Mouse (Mus musculus): ENCODE measurements at regions not wholly inside any gene's neighbourhood (a gene's known extent, or its start where the extent isn't known, plus 50 kb on each side); places are given as distances from the start of the nearest gene placed in this dataset.

DNA sequence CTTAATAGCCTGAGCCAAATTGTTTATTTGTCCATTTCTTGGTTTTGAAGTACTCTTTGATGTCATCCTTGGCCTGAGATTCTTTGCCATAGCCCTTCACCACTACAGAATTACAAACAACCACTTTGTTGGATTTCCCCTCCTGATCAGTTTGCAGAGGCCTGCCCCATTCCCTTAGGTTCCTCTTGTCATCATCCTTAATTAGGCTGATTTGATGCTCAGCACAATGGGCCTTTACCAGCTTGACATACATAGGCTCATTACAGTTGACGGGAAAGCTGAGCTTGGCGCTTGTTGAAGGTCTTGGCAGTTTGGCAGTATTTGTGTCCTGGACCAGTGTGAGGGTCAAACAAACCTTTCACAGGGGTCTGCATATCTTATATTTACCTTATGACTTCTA, 143.2 kb upstream of the Krr1 start:
- no peak for DNase-seq

GRCm38 (mm10) chr10:111831105-111831504, 141.4 kb upstream of the Krr1 start:
- no peak for DNase-seq

- DNase-seq = no peak
These were observed 138.9 kb upstream of the Krr1 start for GRCm38 (mm10) chr10:111833611-111834010.

DNA sequence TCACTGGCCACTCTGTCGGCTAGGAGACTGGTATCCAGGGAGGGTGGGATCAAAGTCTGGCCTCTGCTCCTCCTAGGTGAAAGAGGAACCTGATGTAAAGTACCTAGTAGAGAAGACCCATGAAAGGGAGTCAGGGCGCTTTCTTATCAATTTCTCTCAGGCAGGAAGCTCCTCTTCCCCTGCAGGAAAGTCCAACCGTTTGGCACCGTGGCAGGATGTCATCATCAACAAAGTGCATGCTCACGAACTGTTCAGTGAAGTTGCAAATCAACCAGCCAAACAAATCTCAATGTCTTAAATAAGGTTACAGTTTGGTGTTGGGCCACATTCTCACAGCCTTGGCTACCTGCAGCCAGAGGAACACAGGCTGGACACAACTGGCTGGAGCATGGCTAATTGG, 138.2 kb upstream of the Krr1 start:
- no peak for DNase-seq

- no peak for DNase-seq
These were observed 137.3 kb upstream of the Krr1 start for GRCm38 (mm10) chr10:111834925-111835823.

DNA sequence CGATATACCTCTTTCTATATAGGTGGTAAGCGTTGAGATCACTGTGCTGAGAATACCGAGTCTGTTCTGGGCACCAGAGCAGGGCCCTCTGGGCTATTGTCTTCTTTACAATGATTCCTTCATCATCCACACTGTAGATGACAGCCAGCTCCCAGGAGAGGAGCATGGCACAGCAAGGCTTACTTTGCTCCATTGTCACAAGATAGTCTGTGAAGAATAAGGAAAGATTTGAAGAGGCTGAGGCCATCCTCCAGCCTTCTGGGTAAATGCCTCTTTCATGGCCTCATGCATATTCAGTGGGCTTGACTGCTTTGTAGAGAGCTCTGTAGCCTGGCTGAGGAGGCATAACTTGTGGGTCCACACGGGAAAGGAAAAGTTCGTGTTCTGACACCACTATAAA, 136.3 kb upstream of the Krr1 start:
- DNase-seq = no peak

DNA sequence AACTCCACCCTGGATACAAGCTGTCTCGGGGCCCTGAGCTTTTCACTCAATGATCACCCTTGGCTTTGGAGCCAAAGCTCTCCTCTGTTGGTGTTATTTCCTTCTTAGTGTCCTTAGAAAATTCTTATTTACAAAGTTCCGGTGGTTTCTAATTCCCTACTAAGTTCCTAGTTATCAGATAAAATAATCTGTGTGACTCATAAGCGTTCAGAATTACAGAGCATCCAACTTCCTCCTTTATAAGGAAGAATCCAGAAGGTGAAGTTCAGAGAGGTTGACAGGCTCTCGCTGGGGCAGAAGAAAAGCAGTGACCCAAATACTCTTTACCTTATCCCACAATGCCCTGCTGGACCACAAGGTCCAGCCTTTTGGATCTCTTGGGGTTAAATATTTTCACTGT, 135.7 kb upstream of the Krr1 start:
- no peak for DNase-seq

DNA sequence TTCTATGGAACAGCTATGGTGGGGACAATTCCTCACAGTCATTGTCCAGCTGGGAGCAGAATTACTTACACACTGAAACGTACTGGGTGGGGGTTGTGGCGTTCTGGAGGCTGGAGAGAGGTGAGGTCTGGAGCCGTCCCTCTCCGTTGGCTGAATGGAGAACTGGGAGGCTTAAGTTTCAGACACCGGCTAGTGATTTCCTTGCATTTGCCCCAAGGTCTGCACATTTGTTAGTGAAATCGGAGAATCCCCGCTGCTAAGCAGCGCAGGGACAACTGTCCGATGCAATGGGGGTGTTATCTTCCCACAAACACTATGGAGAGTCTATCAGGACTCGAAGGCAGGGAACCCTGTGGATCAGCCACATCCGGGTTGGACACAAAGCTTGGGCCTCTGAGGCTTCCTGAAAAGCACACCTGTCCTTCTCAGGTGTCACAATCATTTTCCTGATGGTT, 130.1 kb upstream of the Krr1 start:
- no peak for DNase-seq

DNA sequence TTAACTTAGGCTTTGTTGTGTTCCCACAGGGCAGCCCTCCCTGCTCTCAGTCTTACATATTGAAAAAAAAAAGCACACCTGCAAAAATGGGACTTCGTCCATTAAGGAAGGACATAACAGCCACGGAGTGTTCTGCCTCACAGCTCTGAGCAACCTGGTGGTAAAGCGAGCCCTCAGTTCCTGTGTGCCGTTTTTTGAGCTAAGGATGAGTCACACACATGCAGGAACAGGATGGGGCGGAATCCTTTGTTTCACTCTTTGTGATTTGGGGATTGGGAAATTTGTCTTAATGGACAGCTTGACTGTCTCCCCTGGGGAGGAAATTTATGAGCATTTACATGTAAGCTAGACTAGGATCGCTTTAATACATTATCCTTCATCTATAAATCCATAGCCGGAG, 129.6 kb upstream of the Krr1 start:
- DNase-seq = no peak

GRCm38 (mm10) chr10:111843301-111843700, 129.2 kb upstream of the Krr1 start:
- DNase-seq = no peak

DNA sequence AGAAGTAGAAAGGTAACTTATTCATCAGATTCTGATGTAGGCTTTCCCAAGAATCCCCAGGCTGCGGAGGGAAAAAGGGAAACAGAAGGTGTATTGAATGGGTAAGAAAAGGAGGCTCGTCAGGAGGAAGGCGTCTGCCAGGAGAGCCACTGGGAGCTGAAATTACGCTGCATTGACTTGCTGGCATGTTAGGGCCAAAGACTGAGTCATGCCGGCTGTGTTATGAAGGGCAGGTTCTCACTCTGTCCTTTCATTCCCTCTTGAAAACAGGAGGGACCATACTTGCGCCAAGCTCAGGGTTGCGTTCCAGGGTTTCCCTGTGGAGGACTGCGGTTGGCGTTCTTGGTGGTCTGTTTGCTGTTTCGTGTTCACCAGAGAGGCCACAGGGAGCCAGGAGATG, 128.3 kb upstream of the Krr1 start:
- no peak for DNase-seq

GRCm38 (mm10) chr10:111845946-111846345, 126.5 kb upstream of the Krr1 start:
- DNase-seq = no peak

DNA sequence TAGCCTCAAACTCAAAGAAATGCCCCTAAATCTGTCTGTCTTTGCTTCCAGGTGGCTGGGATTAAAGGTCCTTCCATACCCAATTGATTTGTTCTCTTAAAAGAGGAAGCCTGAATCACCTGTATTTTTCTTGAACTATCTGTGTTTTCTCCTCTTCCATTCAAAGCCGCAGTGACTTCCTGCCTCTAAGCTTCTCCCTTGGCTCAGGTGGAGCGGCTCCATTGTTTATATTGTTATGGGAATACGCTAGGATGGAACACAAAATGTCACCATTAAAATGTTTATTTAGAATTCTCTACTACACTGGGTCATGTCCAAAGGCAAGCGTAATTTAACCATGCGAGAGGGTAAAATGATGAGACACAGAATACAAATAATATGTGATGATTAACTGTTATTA, 118.2 kb upstream of the Krr1 start:
- no peak for DNase-seq

- DNase-seq = no peak
These were observed 117.0 kb upstream of the Krr1 start for GRCm38 (mm10) chr10:111855496-111855895.

GRCm38 (mm10) chr10:111858403-111858802, 114.1 kb upstream of the Krr1 start:
- no peak for DNase-seq

DNA sequence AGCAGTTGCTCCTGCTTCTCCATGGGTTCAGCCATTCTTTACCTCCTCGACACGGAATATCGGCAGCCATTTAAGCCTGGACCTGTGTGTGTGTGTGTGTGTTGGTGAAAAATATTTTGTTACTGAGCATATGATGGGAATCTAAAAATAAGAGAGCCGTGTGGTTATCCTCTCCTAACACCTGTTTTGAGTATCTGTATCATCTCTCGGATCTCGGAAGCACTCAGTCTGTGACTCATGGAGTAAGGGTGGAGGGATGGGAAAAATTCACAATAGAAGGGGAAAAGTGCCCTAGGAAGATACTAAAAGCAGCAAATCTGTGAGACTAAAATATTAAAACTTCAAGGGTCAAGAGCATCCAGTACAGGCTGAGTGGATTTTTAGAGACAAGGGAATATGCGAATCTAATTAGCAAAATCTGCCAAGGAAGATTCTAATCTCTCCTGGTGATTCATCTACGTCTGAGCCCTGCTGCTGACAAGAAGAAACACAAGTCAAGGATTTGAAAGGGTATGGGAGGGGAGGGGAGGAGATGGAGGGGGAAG, 107.1 kb upstream of the Krr1 start:
- DNase-seq = no peak

DNA sequence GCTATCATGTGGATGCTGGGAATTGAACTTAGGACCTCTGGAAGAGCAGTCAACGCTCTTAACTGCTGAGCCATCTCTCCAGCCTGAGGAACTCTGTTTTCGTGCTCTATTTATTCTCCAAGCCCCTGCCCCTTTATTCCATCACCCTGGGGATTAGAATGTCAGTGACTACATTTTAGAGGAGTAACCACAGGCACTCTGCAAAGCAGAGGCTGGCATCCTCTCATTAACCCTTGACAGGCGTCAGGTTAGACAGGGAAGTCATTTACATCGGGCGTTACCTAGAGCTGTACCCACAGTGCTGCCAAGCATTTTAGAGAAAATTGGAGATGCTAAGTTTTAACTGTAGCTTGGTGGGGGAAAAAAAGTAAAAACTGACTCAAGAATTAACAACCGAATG, 105.4 kb upstream of the Krr1 start:
- DNase-seq = no peak

DNA sequence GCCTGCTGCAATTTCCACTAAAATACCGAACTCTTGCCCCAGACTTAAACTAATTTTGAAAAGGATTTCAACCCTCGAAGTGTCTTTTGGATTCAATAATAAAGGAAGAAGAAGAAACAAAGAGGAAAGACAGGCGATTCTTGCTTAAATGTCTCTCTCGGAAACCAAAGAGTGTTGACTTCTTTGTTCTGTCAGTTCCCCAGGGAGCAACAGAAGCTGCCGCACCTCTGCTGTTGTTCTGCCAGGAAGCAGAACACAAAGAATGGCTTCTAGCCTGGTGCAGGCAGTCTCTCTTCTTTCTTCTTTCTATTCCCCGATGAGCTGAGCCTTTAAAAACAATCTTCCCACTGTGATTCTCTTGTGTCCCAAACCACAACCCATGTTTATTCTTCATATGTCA, 104.9 kb upstream of the Krr1 start:
- DNase-seq = no peak

GRCm38 (mm10) chr10:111880354-111880753, 92.1 kb upstream of the Krr1 start:
- no peak for DNase-seq

GRCm38 (mm10) chr10:111881339-111882211, 90.9 kb upstream of the Krr1 start:
- no peak for DNase-seq

- DNase-seq = no peak
These were observed 89.9 kb upstream of the Krr1 start for GRCm38 (mm10) chr10:111882521-111882920.

GRCm38 (mm10) chr10:111884701-111885100, 87.8 kb upstream of the Krr1 start:
- no peak for DNase-seq

DNA sequence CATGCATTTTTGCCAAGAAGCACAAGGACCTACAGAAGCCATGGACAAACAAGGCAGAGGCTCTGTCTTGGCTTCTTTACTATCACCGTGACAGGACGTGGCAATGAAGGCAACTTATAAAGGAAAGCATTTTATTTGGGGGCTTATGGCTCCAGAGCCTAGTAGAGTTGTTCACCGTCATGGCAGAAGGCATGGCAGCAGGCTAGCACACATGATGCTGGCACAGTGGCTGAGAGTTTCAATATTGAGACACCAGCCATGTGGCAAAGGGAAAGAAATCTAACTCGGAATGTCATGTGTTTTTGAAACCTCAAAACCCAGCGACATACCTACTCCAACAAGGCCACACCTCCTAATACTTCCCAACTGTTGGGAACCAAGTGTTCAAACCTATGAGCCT, 83.4 kb upstream of the Krr1 start:
- no peak for DNase-seq

All from heart, postnatal 4 days (tissue).